Mouse (Mus musculus) retina, embryonic 14.5 days (tissue): ENCODE results near the gene Tesc.

Experiments
- DNase-seq: peaks from one replicate; pipeline ENCODE4 v3.0.0-alpha.2; 2015; ENCODE audit warnings: low spot score

The Tesc gene

GRCm38 (mm10) chr5:118044907-118045306 lies 17.4 kb downstream of the Tesc start:
- no peak for DNase-seq

GRCm38 (mm10) chr5:118045385-118045784 lies 17.8 kb downstream of the Tesc start:
- DNase-seq = no peak

- no peak for DNase-seq
Measured at GRCm38 (mm10) chr5:118047091-118047757, 19.7 kb downstream of the Tesc start.

- DNase-seq = no peak
Measured at GRCm38 (mm10) chr5:118048412-118048811, 20.9 kb downstream of the Tesc start.

GRCm38 (mm10) chr5:118048928-118049327 lies 21.4 kb downstream of the Tesc start:
- no peak for DNase-seq

GRCm38 (mm10) chr5:118050743-118051142 lies 23.2 kb downstream of the Tesc start:
- no peak for DNase-seq

- DNase-seq = no peak
Measured at GRCm38 (mm10) chr5:118051981-118052662, 24.6 kb downstream of the Tesc start.

GRCm38 (mm10) chr5:118053205-118053604 lies 25.7 kb downstream of the Tesc start:
- no peak for DNase-seq

GRCm38 (mm10) chr5:118057508-118058111 lies 30.1 kb downstream of the Tesc start:
- DNase-seq = no peak

GRCm38 (mm10) chr5:118058858-118059257 lies 31.3 kb downstream of the Tesc start:
- no peak for DNase-seq

GRCm38 (mm10) chr5:118059646-118060045 lies 32.1 kb downstream of the Tesc start:
- no peak for DNase-seq

- no peak for DNase-seq
Measured at GRCm38 (mm10) chr5:118061391-118061790, 33.8 kb downstream of the Tesc start.

- DNase-seq = no peak
Measured at GRCm38 (mm10) chr5:118063181-118063621, 35.7 kb downstream of the Tesc start.

- peak; percentile 57 for DNase-seq
Measured at GRCm38 (mm10) chr5:118064284-118064901, 36.9 kb downstream of the Tesc start.

- DNase-seq = no peak
Measured at GRCm38 (mm10) chr5:118065516-118066255, 38.1 kb downstream of the Tesc start.

GRCm38 (mm10) chr5:118066828-118067227 lies 39.3 kb downstream of the Tesc start:
- DNase-seq = peak; percentile 77

GRCm38 (mm10) chr5:118067572-118067971 lies 40.0 kb downstream of the Tesc start:
- DNase-seq = no peak

- DNase-seq = no peak
Measured at GRCm38 (mm10) chr5:118067984-118068494, 40.5 kb downstream of the Tesc start.

- DNase-seq = peak; percentile 87
Measured at GRCm38 (mm10) chr5:118069315-118069714, 41.8 kb downstream of the Tesc start.

GRCm38 (mm10) chr5:118071766-118072165 lies 44.2 kb downstream of the Tesc start:
- DNase-seq = no peak

- DNase-seq = no peak
Measured at GRCm38 (mm10) chr5:118073213-118073773, 45.8 kb downstream of the Tesc start.
